Mouse (Mus musculus) embryonic facial prominence, embryonic 11.5 days (tissue): ENCODE data around the gene Chd5. TPM values are rescaled to one million over a fixed set of nuclear protein-coding genes. Genes with fewer than 3 reads are reported as not detected.

Experiments
- ATAC-seq: fragments of 200-750 bp; cut with Nextera tagmentation; replicated peaks from 2 replicates; pipeline ENCODE4 v1.8.0; 2017; ENCODE audit warnings: low read depth; ENCODE audit not compliant: insufficient number of reproducible peaks, low FRiP score, low TSS enrichment
- DNase-seq: peaks from one replicate; pipeline ENCODE4 v3.0.0-alpha.2; 2015; ENCODE audit warnings: low spot score
- H3K27ac ChIP-seq: fragments of 300-500 bp; sonication (generic); replicated peaks from 2 replicates; pipeline ENCODE4 v1.5.1; 2014; ENCODE audit warnings: mild to moderate bottlenecking, low read depth, low read length, control low read depth
- H3K27me3 ChIP-seq: fragments of 300-500 bp; sonication (generic); 2 replicates; pipeline ENCODE4 v1.6.1; 2014; ENCODE audit warnings: mild to moderate bottlenecking, low read length, moderate library complexity, mixed read lengths; ENCODE audit not compliant: control insufficient read depth, insufficient read depth
- H3K36me3 ChIP-seq: fragments of 300-500 bp; sonication (generic); replicated peaks from 2 replicates; pipeline ENCODE4 v1.6.1; 2014; ENCODE audit warnings: low read depth, mild to moderate bottlenecking, low read length, moderate library complexity, mixed read lengths; ENCODE audit not compliant: control insufficient read depth, insufficient read depth
- H3K4me1 ChIP-seq: fragments of 300-500 bp; sonication (generic); 2 replicates; pipeline ENCODE4 v1.6.1; 2014; ENCODE audit warnings: low read length, mixed read lengths; ENCODE audit not compliant: control insufficient read depth, insufficient read depth
- H3K4me2 ChIP-seq: fragments of 300-500 bp; sonication (generic); 2 replicates; pipeline ENCODE4 v1.6.1; 2014; ENCODE audit warnings: low read depth, mild to moderate bottlenecking, control low read depth, low read length, moderate library complexity
- H3K4me3 ChIP-seq: fragments of 300-500 bp; sonication (generic); 2 replicates; pipeline ENCODE4 v1.5.1; 2014; ENCODE audit warnings: low read depth, low read length, control low read depth
- H3K9ac ChIP-seq: fragments of 300-500 bp; sonication (generic); replicated peaks from 2 replicates; pipeline ENCODE4 v1.6.1; 2014; ENCODE audit warnings: mild to moderate bottlenecking, control low read depth, low read length
- H3K9me3 ChIP-seq: fragments of 300-500 bp; sonication (generic); replicated peaks from 2 replicates; pipeline ENCODE4 v1.6.1; 2016; ENCODE audit warnings: mild to moderate bottlenecking, low read length, inconsistent platforms, mixed read lengths; ENCODE audit not compliant: control insufficient read depth
- WGBS: fragments of 180-500 bp; shearing (Covaris S2); extraction: QIAGEN DNeasy Blood & Tissue Kit; methylation state at CpG from one replicate; pipeline ENCODE4 v1.1.7; 2014; 5-methylcytosine and 5-hydroxymethylcytosine counted together
- polyA plus RNA-seq: library from polyadenylated mRNA; unstranded; fragments of >200 nt; fragmentation: Nextera tagmentation; extraction: Ambion mirVana; gene quantifications from 2 replicates; pipeline ENCODE4 v1.2.1, GENCODE M21; 2014

The Chd5 gene
- polyA plus RNA-seq, 1 experiment from 2014 or later: 0.14 TPM

GRCm38 (mm10) chr4:152365228-152365627, 26.8 kb downstream of the Chd5 start:
- DNase-seq (no peak), ATAC-seq (no peak)
- Histone ChIP-seq H3K4me3 (no peak overlapping the region), H3K4me2 (no peak overlapping the region), H3K36me3 (no peaks in the 10 kb centered on the region), H3K4me1 (no peaks in the 10 kb centered on the region), H3K27me3 (no peaks in the 10 kb centered on the region; the same call in 1 of the 2 replicates), H3K9ac (no peak overlapping the region), H3K27ac (no peak overlapping the region), H3K9me3 (no peaks in the 10 kb centered on the region)
- 67% methylated on average over 7 of the region's 7 CpGs for WGBS

- ATAC-seq: no peak
- Histone ChIP-seq H3K4me1 (no peaks in the 10 kb centered on the region), H3K27ac (no peak overlapping the region), H3K9me3 (no peaks in the 10 kb centered on the region), H3K36me3 (no peaks in the 10 kb centered on the region), H3K9ac (no peak overlapping the region), H3K4me2 (no peak overlapping the region), H3K4me3 (no peak overlapping the region), H3K27me3 (no peaks in the 10 kb centered on the region)
- 83% methylated on average over 17 of the region's 17 CpGs for WGBS
- no peak for DNase-seq
Measured at GRCm38 (mm10) chr4:152382528-152383252, 44.2 kb downstream of the Chd5 start.

- Histone ChIP-seq H3K27me3 (no peaks in the 10 kb centered on the region), H3K9ac (no peak overlapping the region), H3K27ac (no peak overlapping the region), H3K36me3 (no peaks in the 10 kb centered on the region), H3K4me2 (no peak overlapping the region), H3K9me3 (no peaks in the 10 kb centered on the region), H3K4me1 (no peaks in the 10 kb centered on the region), H3K4me3 (no peak overlapping the region)
- WGBS: 62% methylated on average over 16 of the region's 16 CpGs
- ATAC-seq (no peak), DNase-seq (no peak)
Measured at GRCm38 (mm10) chr4:152385644-152386043, 47.2 kb downstream of the Chd5 start.

- ATAC-seq (no peak), DNase-seq (no peak)
- no peak overlapping the region for H3K4me3 ChIP-seq
- H3K9ac ChIP-seq: no peak overlapping the region
- 70% methylated on average over 5 of the region's 5 CpGs for WGBS
- H3K27me3 ChIP-seq: no peaks in the 10 kb centered on the region
- no peaks in the 10 kb centered on the region for H3K36me3 ChIP-seq
- no peak overlapping the region for H3K27ac ChIP-seq
- H3K9me3 ChIP-seq: no peaks in the 10 kb centered on the region
- no peaks in the 10 kb centered on the region for H3K4me1 ChIP-seq
- H3K4me2 ChIP-seq: no peak overlapping the region
Measured at GRCm38 (mm10) chr4:152392192-152392591, 53.7 kb downstream of the Chd5 start.

- DNase-seq (no peak), ATAC-seq (no peak)
- no peak overlapping the region for H3K4me3 ChIP-seq
- H3K4me1 ChIP-seq: no peaks in the 10 kb centered on the region
- no peaks in the 10 kb centered on the region for H3K27me3 ChIP-seq
- H3K9me3 ChIP-seq: no peaks in the 10 kb centered on the region
- no peaks in the 10 kb centered on the region for H3K36me3 ChIP-seq
- no peak overlapping the region for H3K27ac ChIP-seq
- no peak overlapping the region for H3K9ac ChIP-seq
- H3K4me2 ChIP-seq: no peak overlapping the region
- 91% methylated on average over 17 of the region's 17 CpGs for WGBS
Measured at GRCm38 (mm10) chr4:152392627-152393026, 54.2 kb downstream of the Chd5 start.

- H3K9ac ChIP-seq: no peak overlapping the region
- DNase-seq (no peak), ATAC-seq (no peak)
- no peak overlapping the region for H3K4me3 ChIP-seq
- no peaks in the 10 kb centered on the region for H3K36me3 ChIP-seq
- H3K27me3 ChIP-seq: no peaks in the 10 kb centered on the region
- H3K27ac ChIP-seq: no peak overlapping the region
- no peaks in the 10 kb centered on the region for H3K9me3 ChIP-seq
- no peak overlapping the region for H3K4me2 ChIP-seq
- 78% methylated on average over 3 of the region's 3 CpGs for WGBS
- no peaks in the 10 kb centered on the region for H3K4me1 ChIP-seq
Measured at GRCm38 (mm10) chr4:152398926-152399325, 60.5 kb downstream of the Chd5 start.

- DNase-seq: no peak
- H3K27ac ChIP-seq: no peak overlapping the region
Measured at GRCm38 (mm10) chr4:152405143-152405542, 66.7 kb downstream of the Chd5 start.

GRCm38 (mm10) chr4:152405671-152406201, 67.3 kb downstream of the Chd5 start:
- H3K27me3 ChIP-seq: no peaks in the 10 kb centered on the region
- H3K4me2 ChIP-seq: no peak overlapping the region
- 85% methylated on average over 7 of the region's 7 CpGs for WGBS
- ATAC-seq (no peak), DNase-seq (no peak)
- H3K4me1 ChIP-seq: no peaks in the 10 kb centered on the region
- no peak overlapping the region for H3K9ac ChIP-seq
- no peaks in the 10 kb centered on the region for H3K36me3 ChIP-seq
- no peaks in the 10 kb centered on the region for H3K9me3 ChIP-seq
- no peak overlapping the region for H3K4me3 ChIP-seq
- no peak overlapping the region for H3K27ac ChIP-seq

More at GRCm38 (mm10) chr4:152405143-152405542, 66.7 kb downstream of the Chd5 start:
- no peaks in the 10 kb centered on the region for H3K9me3 ChIP-seq
- no peaks in the 10 kb centered on the region for H3K36me3 ChIP-seq
- H3K27me3 ChIP-seq: no peaks in the 10 kb centered on the region
- 64% methylated on average over 6 of the region's 6 CpGs for WGBS
- no peaks in the 10 kb centered on the region for H3K4me1 ChIP-seq
- ATAC-seq: no peak
- H3K4me3 ChIP-seq: no peak overlapping the region
- no peak overlapping the region for H3K4me2 ChIP-seq
- no peak overlapping the region for H3K9ac ChIP-seq
